Mouse (Mus musculus): ENCODE measurements around the gene Efcab12. TPM values are rescaled to one million over a fixed set of nuclear protein-coding genes. Genes with fewer than 3 reads are reported as not detected.
"Not testable (repeated sequence)": the region's sequence is repeated elsewhere in the genome, so short reads cannot be mapped to it uniquely, and the experiment has no call there.

The Efcab12 gene
- 0.09 TPM in 1 of 2 replicates, not detected in the other for total RNA-seq (2015)
- not detected in 2 replicates for total RNA-seq (2017)

DNA sequence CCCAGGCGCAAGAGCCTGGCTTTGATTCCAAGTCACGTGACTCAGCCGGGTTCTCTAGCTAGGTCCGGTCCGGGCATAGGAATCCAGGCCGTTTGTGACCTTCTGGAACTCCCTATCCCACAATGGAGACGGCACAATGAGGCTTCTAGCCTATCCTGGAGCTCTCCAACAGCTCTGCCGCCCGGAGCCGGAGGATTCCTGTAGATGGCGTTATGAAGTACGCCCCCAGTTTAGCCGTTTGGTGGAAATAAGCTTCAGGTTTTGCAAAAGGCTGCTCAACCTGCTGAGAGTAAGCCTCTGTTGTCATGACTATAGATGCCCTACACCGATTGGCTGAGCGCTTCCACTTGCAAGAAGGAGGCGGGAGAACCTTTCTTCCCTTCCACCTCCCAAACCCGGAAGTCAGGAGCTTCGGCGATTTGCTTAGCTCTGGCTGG lies at the start of gene Efcab12:
TSS of gene Efcab12 (minus strand) at position 252 of the 437 bp plus-strand sequence.
- peak; percentile 99 for ATAC-seq (ENCODE audit: poor library complexity, severe bottlenecking)

DNA sequence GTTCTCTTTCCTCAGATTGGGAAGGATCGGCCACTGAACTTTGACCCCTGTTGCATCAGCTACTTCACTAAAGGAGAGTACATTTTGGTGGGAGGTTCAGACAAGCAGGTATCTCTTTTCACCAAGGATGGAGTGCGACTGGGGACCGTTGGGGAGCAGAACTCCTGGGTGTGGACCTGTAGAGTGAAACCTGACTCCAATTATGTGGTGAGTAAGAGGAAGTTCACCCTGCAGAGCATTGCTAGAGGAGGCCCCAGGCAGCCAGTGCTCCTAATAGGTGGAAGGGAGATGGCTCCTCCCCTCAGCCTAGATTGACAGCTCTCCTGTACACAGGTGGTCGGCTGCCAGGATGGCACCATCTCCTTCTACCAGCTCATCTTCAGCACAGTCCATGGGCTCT lies 48.7 kb upstream of the Efcab12 start:
- peak; percentile 95 for ATAC-seq (ENCODE audit: poor library complexity, severe bottlenecking)

DNA sequence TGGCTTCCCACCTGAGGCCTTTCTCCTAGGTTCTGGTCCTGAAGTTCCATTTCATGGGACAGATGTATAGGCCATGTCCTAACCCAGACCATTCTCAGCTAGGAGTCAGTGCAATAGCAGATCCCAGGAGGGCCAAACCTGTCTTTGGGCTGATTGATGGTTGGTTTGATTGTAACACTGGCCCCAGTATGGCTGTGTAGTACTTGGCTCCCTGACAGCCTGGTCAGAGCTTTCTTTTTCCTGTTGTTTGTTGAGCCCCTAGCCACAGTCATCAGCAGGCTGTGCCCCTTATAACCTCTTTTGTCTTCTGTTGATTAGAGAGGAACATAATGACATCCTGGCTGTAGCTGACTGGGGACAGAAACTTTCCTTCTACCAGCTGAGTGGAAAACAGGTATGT lies 45.8 kb upstream of the Efcab12 start:
- no peak for ATAC-seq (ENCODE audit: poor library complexity, severe bottlenecking)

DNA sequence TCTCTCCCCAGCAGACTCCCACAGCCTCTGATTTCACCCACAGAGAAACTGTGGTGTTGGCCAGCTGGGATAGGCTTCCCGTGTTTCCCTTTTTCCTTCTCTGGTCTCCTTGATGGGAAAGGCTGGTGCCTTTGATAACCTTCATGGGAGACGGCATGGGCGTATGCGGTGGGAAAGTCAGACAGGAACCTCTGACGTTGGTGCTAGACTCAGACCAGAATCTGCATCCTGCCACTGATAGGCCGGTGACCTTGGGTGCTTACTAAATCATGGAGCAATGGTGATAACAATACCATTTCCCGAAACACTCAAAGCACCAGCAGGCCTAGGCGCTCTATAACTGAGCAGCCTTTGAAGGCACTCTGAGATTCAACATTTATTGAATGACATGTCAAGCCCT lies 42.5 kb upstream of the Efcab12 start:
- no peak for ATAC-seq (ENCODE audit: poor library complexity, severe bottlenecking)

DNA sequence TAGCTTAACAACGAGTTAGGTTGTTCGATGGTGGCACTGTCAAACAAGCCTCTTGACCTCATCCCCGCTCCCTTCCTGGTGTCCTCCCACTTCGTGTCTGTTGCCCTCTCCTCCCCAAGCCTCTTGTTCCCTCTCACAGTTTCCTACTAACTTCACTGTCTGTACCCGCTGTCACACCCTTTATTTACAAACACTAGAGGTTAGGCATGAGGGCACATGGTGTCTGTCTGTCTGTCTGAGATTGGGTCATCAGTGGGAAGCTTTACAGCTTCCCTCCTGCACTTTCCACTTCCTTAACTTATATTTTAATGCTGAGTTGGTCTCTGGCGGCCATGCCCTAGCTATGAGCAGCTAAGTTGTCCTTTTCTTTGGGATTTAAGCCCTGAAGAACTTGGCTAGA lies 41.5 kb upstream of the Efcab12 start:
- ATAC-seq (ENCODE audit: poor library complexity, severe bottlenecking): peak; percentile 79

DNA sequence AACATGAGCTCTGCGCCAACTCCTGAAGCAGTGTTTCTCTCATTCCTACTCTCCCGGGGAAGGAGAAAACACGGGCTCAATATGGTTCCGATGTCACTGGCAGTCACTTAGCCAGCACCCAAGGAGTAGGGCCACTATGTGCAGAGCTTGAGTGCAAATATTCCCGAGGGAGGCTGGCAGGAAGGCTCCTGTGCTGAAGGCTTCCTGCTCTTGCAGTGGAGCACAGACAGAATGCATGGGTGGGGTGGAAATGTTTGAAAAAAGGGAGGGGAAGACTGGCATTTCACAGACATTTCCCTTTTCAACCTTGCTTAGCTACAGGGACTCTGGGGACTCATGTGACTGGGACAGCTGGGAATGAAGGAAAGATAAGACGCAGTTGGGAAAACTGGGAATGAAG lies 40.5 kb upstream of the Efcab12 start:
- no peak for ATAC-seq (ENCODE audit: poor library complexity, severe bottlenecking)

DNA sequence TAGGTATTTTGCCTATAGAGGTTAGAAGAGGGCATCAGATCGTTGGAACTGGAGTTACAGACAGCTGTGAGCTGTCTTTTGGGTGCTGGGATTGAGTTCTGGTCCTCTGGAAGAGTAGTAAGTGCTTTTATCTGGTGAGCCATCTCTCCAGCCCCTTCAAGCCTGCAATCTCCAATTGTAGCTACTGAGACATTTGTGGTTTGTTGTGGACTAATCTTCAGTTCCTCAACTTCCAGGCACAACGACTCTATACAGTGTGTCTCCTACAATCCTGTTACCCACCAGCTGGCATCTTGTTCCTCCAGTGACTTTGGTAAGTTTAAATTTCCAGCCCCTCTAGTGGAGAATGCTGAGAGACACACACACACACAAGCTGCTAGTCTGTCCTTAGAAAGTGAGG lies 39.0 kb upstream of the Efcab12 start:
- no peak for ATAC-seq (ENCODE audit: poor library complexity, severe bottlenecking)

DNA sequence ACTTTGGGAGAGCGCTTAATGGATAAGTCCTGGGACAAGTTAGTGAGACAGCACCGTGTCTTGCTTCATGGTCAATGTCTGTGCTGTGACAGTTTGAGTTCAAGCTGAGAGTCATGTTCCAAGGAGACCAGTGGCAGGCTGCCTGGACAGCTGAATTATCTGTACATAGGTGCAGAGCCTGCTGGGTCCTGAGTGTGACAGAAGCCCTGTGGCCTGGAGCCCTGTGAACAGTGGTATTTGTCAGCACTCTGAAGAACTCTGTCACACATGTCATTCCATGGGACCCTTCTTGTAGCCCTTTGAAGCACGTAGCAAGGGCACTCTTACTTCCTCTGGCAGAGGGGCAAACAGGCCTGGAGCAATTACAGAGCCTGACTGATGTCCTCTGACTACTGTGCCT lies 33.1 kb upstream of the Efcab12 start:
- ATAC-seq (ENCODE audit: poor library complexity, severe bottlenecking): not testable (repeated sequence)

DNA sequence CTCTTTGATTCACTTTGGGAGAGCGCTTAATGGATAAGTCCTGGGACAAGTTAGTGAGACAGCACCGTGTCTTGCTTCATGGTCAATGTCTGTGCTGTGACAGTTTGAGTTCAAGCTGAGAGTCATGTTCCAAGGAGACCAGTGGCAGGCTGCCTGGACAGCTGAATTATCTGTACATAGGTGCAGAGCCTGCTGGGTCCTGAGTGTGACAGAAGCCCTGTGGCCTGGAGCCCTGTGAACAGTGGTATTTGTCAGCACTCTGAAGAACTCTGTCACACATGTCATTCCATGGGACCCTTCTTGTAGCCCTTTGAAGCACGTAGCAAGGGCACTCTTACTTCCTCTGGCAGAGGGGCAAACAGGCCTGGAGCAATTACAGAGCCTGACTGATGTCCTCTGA lies 28.9 kb upstream of the Efcab12 start:
- not testable (repeated sequence) for ATAC-seq (ENCODE audit: poor library complexity, severe bottlenecking)

DNA sequence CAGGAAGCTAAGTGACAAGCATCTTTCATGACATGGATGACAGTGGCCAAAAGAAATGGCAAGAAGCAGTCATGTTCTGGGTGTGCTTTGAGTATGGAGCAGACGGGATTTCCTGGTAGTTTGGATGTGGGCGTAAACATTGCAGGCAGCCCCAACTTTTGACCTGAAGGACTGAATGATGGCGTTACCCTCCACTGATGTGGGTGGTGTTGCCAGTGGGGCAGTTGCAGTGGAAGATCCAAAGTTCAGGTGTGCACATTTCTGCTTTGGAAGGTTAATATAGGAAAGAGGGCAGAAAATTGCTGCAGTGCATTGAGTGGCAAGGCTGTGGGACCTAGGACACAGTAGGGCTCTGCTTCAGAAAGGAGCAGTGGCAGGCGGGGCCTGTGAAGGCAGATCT lies 27.0 kb upstream of the Efcab12 start:
- no peak for ATAC-seq (ENCODE audit: poor library complexity, severe bottlenecking)

DNA sequence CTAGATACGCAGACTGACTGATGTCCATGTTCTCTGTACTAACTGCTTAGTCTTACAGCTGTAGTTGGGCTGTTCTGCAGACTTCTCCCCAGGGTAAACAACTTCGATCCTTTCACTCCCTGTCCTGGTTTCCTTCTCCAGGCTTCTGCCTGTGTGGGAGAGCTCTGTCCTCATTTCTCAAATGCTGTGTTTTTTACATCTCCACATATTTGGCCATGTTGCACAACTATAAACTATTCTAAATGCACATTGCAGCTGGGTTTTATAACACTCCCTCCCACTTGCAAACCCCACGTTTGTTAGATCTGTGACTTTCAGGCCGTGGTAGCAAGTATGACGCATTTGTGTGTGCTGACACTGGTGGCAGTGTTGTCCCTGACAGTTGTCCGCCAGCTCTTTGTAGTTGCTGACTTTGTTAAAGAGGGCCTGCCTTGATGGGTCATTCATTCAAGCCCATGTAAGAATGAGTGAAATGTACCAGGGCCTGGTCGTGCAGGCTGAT lies 25.2 kb upstream of the Efcab12 start:
- ATAC-seq (ENCODE audit: poor library complexity, severe bottlenecking): no peak

DNA sequence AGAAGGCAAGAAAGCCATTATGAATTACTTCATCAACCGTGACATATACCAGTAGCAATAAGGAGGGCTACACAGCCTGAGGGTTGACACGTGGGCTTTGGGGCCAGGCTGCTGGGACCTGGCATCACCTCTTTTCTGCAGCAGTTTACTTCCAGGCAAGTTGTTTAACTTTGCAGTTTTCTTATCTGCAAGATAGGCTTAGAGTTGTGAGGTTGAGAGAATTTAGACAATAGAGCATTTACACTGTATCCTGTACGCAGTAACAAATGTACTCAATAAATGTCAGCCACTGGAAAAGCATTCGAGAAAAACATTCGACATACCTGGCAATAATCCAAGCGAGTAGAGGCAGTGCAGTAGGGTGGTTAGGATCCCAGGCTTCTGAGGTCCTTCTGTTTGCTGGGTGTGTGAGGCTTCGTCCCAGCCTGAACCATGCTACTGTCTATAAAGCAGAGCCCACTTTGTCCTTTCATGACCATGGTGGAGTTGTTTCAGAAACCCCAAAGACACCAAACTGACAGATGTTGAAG lies 21.9 kb upstream of the Efcab12 start:
- ATAC-seq (ENCODE audit: poor library complexity, severe bottlenecking): no peak

DNA sequence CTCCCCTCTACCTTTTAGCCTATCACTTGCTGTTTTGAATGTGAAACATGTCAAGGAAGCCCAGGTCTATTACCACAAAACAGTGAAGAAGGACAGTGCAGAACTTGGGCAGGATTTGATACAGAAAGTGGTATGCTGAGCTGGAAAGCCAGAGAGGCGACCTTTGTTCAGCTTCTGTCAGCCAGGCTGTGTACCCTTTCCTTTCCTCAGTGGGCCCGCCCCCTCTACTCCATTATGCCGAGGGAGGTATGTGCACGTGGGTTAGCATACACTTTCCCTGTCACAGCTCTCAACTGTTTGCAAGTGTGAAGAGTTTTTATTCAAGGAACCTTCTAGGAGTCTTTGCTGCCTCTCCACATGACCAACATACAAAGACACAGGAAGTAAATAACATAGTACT lies 21.0 kb upstream of the Efcab12 start:
- ATAC-seq (ENCODE audit: poor library complexity, severe bottlenecking): no peak

DNA sequence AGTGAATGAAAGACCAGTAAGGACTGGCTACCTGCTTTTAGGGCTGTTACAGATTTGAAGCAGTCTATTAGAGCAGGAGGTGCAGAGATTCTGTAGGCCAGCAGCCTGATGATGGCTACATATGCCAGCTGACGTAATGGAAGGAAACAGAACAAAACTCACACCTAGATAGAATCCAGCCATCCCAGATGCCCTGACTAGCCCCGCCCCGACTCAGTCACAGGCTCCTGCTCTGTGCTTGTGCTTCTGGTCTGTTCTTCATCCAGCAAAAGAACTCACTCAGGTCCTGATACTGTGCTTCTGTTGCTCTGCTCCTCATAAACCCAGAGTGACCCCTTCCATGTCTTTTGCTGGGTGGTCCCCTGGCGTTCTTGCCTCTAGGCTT lies 18.1 kb upstream of the Efcab12 start:
- ATAC-seq (ENCODE audit: poor library complexity, severe bottlenecking): no peak

DNA sequence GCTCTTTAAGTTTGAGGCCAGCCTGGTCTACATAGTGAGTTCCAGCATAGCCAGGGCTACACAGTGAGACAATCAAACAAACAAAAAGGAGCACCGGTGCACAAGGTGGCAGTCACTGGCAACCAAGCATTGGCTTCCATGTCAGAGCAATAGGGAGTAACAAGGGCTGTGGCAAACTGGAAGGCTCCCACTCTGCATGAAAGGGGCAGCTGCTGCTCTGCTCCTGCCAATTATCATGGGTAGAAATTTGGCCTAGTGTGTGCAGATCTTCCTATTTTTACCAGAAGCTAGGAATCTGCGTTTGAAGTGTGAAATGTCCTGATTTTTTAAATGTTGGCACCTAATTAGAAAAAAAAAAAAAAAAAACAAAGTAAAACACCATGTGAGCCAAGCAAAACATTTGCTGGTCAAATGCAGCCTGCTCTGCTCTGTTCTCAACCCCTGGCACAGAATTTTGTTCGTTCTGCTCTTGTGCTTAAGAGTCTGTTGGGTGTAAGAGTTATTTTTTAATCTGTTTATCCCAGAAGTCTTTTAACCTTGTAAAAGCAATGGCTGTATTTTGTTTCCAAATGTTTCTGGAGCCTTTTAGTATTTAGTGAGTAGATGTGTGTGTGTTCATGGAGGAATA lies 17.6 kb upstream of the Efcab12 start:
- ATAC-seq (ENCODE audit: poor library complexity, severe bottlenecking): no peak

DNA sequence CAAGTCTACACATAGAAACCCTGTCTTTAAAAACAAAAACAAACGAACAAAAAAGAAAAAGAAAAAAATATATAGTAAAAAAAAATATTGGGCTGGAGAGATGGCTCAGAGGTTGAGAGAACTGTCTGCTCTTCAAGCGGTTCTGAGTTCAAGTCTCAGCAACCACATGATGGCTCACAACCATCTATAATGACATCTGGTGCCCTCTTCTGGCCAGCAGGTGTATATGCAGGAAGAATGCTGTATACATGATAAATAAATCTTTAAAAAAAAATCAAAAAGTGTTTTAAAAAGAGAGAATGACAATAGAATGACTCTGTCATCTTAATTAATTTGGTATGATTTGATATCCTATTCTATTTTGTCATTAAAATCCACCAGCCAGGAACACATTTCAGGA lies 16.2 kb upstream of the Efcab12 start:
- no peak for ATAC-seq (ENCODE audit: poor library complexity, severe bottlenecking)

DNA sequence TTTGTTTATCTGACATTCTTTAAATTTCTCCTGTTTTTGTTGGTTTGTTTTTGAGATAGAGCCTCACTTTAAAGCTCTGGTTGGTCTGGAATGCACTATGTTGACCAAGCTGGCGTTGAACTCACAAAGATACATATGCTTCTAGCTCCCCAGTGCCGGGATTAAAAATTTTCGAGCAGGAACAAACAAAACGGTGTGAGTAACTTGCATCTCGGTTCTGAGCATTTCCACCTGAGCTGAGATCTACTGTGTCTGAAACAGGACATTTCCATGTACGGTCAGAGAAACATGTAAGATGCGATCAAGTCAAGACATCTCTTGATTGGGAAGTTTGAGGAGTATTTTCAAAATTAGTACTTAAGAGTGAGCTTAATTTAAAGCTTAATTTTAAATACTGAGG lies 15.8 kb upstream of the Efcab12 start:
- no peak for ATAC-seq (ENCODE audit: poor library complexity, severe bottlenecking)

DNA sequence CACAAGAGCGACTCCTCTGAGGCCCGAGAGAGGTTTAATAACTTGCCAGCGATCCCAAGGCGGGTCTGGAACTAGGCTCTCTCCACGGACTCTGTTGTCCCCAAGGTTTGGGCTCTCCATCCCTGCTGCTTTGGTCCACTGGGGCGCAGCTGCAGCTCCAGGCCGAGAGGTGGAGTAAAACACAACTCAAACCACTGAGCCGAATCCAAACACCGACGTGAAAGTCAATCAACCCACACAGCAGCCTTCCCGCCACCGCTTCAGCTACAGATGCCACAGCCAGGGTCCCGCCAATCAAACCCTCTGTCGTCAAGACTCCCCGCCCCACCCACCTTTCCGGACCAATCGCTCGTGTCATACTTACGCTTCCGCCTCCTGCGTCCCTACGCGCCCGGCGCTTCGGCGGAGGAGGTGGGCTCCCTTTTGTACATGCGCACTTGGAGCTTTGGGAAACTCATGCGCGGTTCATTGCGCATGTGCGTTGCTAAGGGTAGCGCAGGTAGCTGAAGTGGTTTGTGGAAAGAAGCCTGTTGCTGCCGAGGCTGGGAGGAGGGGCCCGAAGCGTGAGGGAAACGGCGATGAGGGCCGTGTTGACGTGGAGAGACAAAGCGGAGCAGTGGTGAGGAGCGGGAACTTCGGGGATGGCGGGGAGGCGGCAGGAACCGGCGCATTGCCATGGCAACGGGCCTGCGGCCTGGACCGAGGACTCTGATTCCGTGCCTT lies 15.0 kb upstream of the Efcab12 start, which contains the start of the genes Mbd4 and Ift122:
TSS of gene Mbd4 (minus strand) at position 281 of the 723 bp plus-strand sequence.
TSS of gene Ift122 (plus strand) at position 380 of the 723 bp plus-strand sequence.
- ATAC-seq (ENCODE audit: poor library complexity, severe bottlenecking): peak; percentile 99

DNA sequence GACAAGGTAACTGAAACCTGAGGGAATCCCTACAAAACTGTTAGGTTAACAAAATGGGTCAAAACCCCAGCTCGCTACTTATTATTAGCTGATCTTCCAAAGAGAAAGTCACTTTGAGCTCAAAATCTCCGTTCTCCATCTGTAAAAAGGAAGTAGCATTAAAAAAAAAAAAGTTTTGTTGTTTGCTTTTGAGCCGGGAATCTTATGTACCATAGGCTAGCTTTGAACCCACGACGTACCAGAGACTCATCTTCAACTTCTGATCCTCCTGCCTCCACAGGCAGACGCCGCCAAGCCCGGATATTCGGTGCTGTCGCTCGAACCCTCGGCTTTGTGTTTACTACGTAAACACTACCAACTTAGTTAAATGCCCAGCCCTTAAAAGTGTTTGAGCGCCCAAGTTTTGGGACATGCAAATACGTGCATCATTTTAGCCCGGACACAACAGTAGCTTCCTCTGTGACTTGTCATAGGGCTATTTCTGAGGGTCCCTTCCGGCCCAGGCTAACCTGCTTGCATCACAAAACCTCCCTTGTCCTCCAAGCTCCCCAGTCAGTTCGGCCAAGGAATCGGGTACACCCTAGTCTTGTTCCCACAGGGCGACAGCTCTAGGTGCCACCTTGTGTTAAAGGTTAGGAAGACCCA lies 14.4 kb upstream of the Efcab12 start:
- ATAC-seq (ENCODE audit: poor library complexity, severe bottlenecking): no peak

DNA sequence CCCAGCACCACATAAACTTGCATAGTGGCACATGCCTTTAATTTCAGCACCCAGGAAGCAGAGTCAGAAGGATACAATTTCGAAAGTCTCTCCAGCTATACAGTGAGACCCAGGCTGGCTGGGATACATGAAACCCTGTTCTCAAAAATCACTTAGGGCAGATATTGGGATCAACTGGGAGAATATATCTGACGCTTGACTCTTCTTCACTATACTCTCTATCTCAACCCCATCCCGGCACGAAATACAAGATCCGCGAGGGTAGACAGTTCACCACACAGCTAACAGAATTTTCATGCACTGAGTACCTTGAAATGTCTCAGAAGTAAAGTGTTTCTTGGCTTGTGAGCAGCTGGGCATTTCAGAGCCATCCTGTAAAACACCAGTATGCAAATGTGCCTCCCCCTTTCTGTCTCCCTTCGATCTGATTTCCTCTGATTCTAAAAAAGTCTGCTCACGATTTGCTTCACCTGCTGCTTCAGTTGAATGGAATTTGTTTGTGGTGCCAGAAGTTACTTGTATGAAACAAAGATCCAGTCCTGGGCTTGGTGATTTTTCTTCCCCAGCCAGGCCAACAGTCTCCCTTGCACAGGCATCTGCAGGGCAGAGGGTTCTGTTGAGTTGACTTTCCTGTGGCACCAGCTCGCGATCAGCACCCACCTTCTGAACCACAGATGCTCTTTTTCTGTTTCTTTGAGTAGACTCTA lies 10.5 kb upstream of the Efcab12 start:
- ATAC-seq (ENCODE audit: poor library complexity, severe bottlenecking): no peak
